Mouse (Mus musculus) brain, adult 2 months (tissue): ENCODE measurements around the gene Ppm1h.

Experiments
- DNase-seq: peaks from one replicate; pipeline ENCODE4 v3.0.0; 2011; ENCODE audit warnings: low read depth, low spot score

The Ppm1h gene

GRCm38 (mm10) chr10:122858904-122859641 lies 180.5 kb downstream of the Ppm1h start:
- no peak for DNase-seq

DNA sequence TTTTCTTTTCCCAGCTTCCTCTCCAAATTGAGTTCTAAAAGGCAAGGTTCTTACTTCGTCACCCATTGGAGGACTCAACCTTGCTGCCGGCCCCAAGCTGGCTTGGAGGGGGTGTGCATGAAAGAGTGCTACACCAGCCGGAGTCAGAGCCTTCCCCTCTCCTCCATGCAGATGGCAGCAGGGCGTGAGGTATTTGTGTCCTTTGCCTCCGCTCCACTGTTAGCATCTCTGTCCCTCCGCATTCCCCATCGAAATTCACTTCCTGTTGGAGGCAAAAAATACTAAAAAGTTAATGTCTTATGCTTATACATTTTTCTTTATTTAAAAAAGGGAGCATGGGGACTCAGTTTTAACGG lies 181.1 kb downstream of the Ppm1h start:
- peak; percentile 50 for DNase-seq

- peak; percentile 52 for DNase-seq
Observed at GRCm38 (mm10) chr10:122860076-122860475, 181.5 kb downstream of the Ppm1h start.

DNA sequence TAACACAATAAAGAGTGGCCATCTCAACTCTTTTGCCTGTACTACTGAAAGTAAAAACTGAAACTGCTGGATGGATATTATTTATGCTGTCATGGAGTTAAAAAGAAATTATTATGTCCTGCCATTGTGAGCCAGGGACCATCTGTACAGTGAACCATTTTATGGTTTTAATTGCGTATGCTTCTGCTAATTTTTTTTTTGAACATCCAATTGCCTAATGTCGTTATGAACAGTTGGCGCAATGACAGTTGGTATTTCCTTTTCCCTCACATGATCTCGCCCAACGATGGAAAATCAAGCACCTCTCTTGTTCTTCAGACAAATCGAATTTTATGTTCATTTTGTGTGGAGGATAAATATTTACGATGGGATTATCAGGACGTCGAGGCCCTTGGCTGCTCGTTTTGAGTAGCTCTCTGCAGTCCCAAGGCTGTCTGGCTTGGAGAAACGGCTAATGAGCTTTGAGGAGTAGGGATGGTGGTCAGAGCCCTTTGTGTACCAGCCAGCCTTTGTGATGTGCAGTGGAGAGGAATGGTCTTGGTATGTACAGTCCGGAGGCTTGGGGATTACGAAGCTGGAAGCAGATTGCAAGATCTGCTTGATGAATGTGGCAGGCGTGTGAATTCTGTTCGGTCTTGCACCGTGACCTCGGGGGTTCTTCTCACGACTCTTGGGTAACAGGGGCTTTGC lies 183.3 kb downstream of the Ppm1h start:
- DNase-seq, result no peak

- no peak for DNase-seq
Observed at GRCm38 (mm10) chr10:122862386-122863023, 183.9 kb downstream of the Ppm1h start.

GRCm38 (mm10) chr10:122869865-122870503 lies 191.4 kb downstream of the Ppm1h start:
- no peak for DNase-seq

GRCm38 (mm10) chr10:122870848-122871494 lies 192.4 kb downstream of the Ppm1h start:
- DNase-seq, result no peak

GRCm38 (mm10) chr10:122872720-122873119 lies 194.2 kb downstream of the Ppm1h start:
- DNase-seq, result no peak

DNA sequence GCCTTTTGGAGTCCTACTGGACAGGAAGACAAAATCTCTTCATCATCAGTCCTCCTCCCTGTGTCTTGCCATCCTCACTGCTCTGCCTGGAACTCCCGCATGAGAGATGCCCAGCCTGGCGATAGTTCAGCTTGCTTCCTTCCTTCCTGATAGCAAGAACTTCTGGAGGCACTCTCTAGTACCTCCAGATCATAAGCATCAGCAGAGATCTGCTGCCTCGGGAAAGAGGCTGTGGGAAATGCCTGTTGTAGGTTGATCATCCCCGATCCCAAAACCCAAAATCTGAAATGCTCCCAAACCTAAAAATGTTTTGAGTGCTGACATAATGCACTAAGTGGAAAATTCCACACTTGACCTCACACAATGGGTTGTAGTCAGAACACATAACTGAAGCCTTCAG lies 198.4 kb downstream of the Ppm1h start:
- DNase-seq, result peak; percentile 69

DNA sequence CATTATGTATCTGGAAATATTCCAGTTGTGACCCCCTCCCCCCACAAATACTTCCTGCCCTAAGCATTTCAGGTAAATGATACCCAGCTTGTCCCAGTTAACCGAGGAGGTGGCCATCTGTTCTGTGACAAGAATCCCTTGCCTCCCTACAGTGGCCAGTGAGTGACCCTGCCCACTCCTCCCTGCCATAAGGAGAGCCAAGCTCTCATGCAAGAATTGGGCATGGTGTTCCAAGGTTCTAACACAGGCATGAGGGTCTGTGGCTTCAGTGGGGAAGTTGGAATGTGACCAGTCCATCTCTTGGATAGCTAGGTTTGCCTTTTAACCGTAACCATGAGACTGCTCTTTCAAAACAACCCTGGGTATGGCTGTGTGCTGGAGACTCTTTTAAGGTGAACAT lies 198.9 kb downstream of the Ppm1h start:
- peak; percentile 83 for DNase-seq

DNA sequence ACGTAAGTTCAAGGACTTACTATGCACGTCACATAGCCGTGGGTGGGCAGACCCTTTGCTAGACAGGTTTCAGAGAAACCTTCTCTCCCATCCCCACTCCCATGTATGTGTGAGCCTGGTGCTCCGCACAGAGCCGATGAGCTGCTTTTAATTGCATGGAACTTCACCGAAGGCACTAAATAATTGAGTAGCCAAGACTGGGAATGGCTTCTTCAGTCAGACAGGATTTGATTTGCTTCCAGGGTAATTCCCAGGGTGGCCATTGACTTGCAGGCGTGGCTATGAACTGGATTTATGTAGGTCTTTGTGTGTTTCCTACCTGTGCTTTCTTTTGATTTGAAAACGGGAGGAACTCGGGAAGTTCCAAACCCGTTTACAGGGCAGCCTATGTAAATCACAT lies 202.9 kb downstream of the Ppm1h start:
- no peak for DNase-seq

DNA sequence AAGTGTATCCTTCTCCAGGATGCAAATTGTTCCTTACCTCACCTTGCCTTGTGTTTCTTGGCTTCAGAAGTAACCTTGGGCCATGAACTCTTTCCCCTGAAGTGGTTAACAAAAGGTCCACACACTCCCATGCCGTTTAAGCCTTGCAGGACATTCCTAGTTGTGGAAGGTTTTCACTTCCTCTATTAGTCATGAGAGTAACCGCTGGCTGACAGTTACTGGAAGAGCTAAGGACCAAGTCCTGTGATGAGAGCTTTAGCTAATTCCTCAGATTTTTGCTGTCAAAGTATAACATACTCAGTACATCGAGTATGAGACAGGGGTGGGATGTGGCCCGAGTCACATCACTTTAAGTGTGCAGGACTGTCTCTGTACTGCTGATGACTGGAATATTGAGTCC lies 204.1 kb downstream of the Ppm1h start:
- no peak for DNase-seq

DNA sequence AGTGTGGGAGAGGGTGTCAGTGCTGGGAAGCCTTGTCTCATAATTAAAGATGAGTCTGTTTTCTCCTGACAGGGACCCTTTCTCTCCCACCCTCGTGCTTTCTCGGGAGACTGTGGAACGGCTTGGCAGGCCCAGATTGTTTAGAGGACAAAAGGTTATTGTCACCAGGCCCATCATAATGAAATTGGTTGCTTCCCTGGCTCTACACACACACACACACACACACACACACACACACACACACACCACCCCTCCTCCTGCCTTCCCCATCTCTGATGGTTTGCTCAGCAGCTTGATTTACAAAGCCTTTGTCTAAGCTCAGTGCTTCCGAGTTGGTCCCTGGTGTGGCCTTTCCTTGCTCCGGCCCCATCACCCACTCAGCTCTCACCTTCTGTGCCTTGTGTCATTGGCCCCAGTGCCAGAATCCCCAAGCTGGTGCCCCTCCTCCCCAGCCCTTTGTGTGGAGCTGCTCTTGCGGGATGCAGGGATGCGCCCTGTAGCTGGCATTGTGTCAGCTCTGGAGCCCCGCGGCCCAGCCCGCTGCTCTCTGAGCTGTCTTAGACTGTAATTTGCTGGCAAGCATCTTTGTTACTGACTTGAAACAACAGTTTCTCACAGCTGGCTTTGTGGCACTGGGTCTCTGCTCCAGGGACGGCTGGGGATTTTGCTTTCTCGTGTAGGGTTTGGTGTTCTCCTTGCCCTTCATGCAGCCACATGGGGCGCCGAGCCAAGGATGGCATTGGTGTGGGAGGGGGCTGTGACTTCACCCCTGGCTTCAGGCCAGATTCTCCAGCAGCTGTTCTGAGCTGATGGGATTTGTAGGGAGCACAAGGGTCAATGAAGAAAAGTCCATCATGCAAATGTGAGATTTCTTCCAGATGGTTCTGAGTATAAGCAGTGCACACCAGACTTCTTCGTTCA lies 205.5 kb downstream of the Ppm1h start:
- DNase-seq, result peak; percentile 96

GRCm38 (mm10) chr10:122885301-122885700 lies 206.7 kb downstream of the Ppm1h start:
- DNase-seq, result no peak

DNA sequence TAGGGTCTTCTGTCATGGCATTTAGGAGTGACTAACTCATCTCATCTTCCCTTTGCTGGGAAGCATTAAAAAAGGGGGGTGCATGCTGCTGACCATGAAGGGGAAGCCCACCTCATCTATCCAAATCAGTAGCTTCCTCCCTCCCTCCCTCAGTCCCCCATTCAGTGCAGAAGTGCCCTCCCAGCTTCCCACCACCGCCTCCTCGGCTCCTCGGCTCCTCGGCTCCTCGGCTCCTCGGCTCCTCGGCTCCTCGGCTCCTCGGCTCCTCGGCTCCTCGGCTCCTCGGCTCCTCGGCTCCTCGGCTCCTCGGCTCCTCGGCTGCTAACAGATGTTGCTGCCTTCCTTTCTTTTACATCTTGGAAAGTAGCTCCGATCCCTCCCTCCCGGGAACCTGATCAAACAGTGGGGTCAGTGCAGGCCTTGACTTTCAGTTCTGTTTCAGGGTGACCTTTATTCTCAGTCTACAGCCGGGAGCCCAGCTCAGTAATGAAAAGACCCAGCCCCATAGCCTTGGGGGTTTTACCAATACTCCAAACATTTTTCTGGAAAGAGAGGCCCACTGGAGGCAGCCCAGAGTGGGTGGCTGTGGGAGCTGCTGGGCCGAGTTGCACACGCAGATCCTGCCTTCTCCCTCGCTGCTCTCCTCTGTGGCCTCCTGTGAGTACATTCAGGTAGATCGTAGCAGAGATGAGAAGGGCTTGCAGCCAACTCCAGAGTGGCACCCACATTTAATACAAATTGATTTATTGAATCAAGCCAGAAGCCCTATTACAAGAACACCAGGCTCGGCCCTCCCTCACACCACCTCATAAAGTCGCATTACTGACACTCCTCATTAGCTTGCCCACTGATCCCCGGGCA lies 207.7 kb downstream of the Ppm1h start:
- DNase-seq, result peak; percentile 68

GRCm38 (mm10) chr10:122886916-122887527 lies 208.5 kb downstream of the Ppm1h start:
- no peak for DNase-seq

DNA sequence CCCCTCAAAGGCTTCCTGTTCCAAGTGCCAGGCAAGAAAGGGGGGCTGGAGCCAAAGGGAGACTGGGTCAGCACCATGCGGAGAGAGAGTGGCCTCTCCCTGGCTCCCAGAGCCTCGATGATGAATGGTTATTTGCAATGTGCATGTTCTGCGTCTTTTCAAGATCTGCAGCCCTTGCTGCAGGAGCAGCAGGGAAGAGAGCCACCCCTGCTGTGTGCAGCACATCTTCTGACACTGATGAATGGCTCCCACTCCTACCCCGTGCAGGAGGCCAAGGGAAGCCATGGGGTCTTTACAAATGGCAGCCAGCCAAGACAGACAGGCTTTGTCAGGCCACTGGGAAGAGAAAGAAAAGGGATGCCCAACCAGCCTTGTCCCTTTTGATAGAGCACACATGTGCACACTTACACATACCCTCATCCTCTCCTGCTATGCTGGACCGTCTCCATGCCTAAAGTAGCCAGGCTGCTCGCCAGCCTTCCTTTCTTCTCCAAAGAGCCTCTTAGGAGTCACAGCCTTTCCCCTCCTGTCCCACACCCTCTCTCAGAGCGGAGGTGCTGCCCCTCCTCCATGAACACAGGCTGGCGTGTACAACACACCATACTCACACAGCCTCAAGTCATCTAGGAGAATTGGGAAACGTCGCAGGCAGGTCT lies 209.1 kb downstream of the Ppm1h start:
- DNase-seq, result peak; percentile 46

DNA sequence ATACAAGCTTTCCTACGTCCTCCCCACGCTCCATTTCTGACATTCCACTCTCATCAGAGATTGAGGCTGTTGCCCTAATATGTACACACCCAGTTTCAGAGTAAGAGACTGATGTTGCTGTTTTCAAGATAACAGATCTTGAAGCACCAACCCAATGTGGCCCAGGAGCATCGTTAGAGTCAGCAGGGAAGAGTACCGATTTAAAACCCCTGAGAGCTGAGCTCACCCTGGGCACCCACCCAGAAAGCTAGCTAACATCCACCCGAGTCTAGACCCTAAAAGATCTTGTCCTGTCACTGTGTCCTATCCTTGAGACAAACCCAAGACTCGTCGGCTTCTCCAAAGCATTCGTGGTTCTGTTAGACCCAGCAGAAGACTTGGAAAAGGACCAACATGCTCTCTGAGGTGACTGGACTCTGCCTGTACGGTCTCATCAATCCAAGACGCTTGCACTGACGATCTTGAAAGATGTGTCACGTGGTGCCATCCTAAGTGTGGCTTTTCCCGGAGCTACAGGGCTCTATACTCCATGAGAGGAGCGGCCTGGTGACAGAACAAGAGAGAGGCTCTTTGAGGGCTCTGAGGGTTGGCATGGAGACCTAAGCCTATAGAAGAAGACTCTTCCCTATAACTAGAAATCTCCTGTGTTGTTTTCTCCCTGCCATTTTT lies 212.3 kb downstream of the Ppm1h start:
- DNase-seq, result no peak
